Mouse (Mus musculus) hindbrain, embryonic 15.5 days (tissue): ENCODE data around the gene Gm47969. TPM values are rescaled to one million over a fixed set of nuclear protein-coding genes. Genes with fewer than 3 reads are reported as not detected.
"Not testable (repeated sequence)": the region's sequence is repeated elsewhere in the genome, so short reads cannot be mapped to it uniquely, and the experiment has no call there.

ENCODE experiments used
- ATAC-seq: fragments of 200-750 bp; cut with Nextera tagmentation; 2 replicates; pipeline ENCODE4 v1.8.0; 2017; ENCODE audit warnings: low read depth, moderate number of reproducible peaks, moderate TSS enrichment; ENCODE audit not compliant: low FRiP score
- H3K27ac ChIP-seq: fragments of 300-500 bp; sonication (generic); replicated peaks from 2 replicates; pipeline ENCODE4 v1.5.1; 2015; ENCODE audit warnings: mild to moderate bottlenecking, inconsistent platforms
- H3K27me3 ChIP-seq: fragments of 300-500 bp; sonication (generic); 2 replicates; pipeline ENCODE4 v1.6.1; 2015; ENCODE audit warnings: control low read depth, inconsistent platforms
- H3K36me3 ChIP-seq: fragments of 300-500 bp; sonication (generic); 2 replicates; pipeline ENCODE4 v1.6.1; 2015; ENCODE audit warnings: control low read depth, inconsistent platforms
- H3K4me1 ChIP-seq: fragments of 300-500 bp; sonication (generic); replicated peaks from 2 replicates; pipeline ENCODE4 v1.6.1; 2015; ENCODE audit warnings: control low read depth, inconsistent platforms
- H3K4me2 ChIP-seq: fragments of 300-500 bp; sonication (generic); 2 replicates; pipeline ENCODE4 v1.6.1; 2015; ENCODE audit warnings: moderate library complexity, mild to moderate bottlenecking, inconsistent platforms
- H3K4me3 ChIP-seq: fragments of 300-500 bp; sonication (generic); 2 replicates; pipeline ENCODE4 v1.5.1; 2015; ENCODE audit warnings: mild to moderate bottlenecking, inconsistent platforms
- H3K9ac ChIP-seq: fragments of 300-500 bp; sonication (generic); 2 replicates; pipeline ENCODE4 v1.6.1; 2015; ENCODE audit warnings: inconsistent platforms
- H3K9me3 ChIP-seq: fragments of 300-500 bp; sonication (generic); 2 replicates; pipeline ENCODE4 v1.6.1; 2016; ENCODE audit warnings: control low read depth, inconsistent platforms
- WGBS: fragments of 180-500 bp; shearing (Covaris S2); methylation state at CpG from one replicate; pipeline ENCODE4 v1.1.7; 2015; 5-methylcytosine and 5-hydroxymethylcytosine counted together
- polyA plus RNA-seq: library from polyadenylated mRNA; unstranded; fragments of >200 nt; fragmentation: Nextera tagmentation; extraction: Ambion mirVana; gene quantifications from 2 replicates; pipeline ENCODE4 v1.2.1, GENCODE M21; 2015

Gm47969 gene
- not detected in 2 replicates for polyA plus RNA-seq

DNA sequence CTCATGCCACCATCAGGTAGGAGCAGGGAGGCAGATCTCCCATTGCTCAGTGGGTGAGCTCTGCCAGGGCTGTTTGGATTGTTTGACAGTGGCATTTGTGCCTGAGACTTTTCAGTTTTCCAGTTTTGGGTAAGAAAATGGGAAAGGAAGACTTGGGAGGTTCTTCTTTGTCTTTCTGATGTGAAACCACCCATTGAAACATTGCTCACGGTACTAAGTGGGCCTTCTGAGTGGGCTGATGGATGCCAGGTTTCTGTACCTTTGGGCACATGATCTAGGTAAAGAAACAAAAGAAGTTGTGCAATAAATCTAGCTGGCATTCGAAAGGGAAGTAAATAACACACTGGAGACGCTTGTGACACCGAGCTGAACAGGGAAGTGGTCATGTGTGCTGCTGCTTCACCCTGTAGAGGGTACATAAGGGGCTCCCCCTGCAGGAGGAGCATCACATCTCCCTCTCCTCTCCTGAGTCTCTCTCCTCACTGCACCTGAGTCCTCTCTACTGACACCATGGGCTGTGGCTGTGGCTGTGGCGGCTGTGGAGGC, at the start of gene Gm47969:
Gene Gm47969, plus strand, starts transcription at position 51 of the 546 bp plus-strand sequence.
- 83% methylated on average over 5 of the region's 5 CpGs for WGBS
- no peak within 1 kb of the TSS for H3K4me3 ChIP-seq
- H3K9ac ChIP-seq = no peak within 1 kb of the TSS
- H3K36me3 ChIP-seq = no peaks in the 10 kb centered on the region
- H3K9me3 ChIP-seq = no peaks in the 10 kb centered on the region
- H3K4me2 ChIP-seq = no peak within 1 kb of the TSS
- no peaks in the 10 kb centered on the region for H3K27me3 ChIP-seq
- no peaks in the 10 kb centered on the region for H3K4me1 ChIP-seq
- no peak within 1 kb of the TSS for H3K27ac ChIP-seq
- ATAC-seq = no peak

DNA sequence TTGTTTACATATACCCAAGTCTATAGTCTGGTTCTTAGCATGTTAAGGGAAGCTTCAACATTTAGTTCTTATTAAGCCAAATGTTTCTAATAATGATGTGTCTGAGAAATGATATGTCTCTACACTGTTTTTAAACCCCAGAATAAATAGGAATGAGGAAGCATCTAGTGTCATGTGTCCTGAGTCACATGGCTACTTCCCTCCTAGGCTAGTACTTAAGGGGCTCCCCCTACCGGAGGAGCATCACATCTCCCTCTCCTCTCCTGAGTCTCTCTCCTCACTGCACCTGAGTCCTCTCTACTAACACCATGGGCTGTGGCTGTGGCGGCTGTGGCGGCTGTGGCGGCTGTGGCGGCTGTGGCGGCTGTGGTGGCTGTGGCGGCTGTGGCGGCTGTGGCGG, 44.4 kb upstream of the Gm47969 start, which contains the start of gene Gm47959:
Gene Gm47959, plus strand, starts transcription at position 243 of the 400 bp plus-strand sequence.
- not testable (repeated sequence) for H3K36me3 ChIP-seq, H3K27me3 ChIP-seq, H3K4me3 ChIP-seq, H3K9me3 ChIP-seq, ATAC-seq, H3K27ac ChIP-seq, H3K4me1 ChIP-seq, H3K4me2 ChIP-seq, H3K9ac ChIP-seq
- WGBS = 96% methylated on average over 9 of the region's 9 CpGs

DNA sequence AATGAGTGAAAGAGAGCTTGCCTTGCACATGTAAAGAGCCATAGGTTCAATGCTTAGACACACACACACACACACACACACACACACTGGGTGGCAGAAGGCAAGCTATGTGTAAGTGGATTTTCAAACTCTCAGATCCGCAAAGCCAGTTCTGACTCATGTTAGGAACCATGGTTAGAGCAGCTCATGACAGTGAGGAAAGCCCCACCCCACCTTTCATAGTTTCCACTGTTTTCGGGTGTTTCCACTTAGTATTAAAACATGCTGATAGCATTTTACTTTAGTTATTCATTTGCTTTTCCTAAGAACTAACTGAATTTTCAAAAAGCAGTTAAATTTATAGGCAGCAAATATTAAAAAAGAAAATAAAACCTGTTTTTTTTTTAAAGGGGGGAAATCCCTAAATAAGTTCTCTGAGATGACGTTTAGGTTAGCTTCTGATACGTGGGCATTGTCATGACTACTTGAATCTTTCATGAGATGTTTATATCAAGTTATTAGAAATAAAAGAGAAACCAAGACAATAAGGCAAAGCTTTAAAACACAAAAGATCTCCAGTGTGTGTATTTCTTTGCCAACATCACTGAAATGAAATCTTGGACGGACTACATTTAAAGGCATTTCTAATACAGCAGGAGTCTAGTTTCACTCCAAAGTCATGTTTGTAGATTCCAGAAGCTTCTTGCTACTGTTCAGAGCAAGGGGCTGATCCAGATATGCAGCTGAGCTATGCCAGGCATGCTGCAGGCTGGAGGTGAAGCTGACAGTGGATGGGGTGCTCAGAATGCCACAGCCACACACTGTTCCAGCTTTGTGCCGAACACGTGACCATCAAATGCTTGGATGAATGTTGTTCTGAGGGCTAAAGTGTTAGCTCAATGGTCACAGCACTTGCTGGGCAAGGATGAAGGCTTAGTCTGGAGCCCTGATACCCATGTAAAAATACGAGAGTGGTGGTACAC, 38.2 kb upstream of the Gm47969 start:
- Histone ChIP-seq H3K9me3 (no peaks in the 10 kb centered on the region), H3K4me3 (no peak overlapping the region), H3K9ac (no peak overlapping the region), H3K27me3 (no peaks in the 10 kb centered on the region), H3K36me3 (no peaks in the 10 kb centered on the region), H3K4me2 (no peak overlapping the region), H3K27ac (no peak overlapping the region), H3K4me1 (no peaks in the 10 kb centered on the region)
- ATAC-seq = no peak
- 88% methylated on average over 8 of the region's 8 CpGs for WGBS

DNA sequence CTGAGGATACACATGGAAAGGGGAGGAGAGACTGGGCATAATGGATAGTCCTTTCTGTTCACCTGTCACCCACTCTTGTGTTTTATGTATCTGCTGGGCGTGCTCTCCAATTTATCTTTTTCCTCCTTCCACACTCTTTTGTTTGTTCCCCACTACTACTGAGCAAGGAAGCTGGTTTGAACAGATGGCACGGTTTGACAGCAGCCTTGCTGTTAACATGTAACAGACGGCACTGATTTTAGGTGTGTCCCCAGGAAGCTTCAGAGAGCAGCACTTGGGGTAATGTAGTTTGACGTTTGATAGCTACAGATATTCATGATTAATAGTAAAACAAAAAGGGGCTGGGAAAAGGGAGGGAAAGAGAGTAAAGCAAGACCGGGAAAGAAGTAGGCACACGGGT, 37.3 kb upstream of the Gm47969 start:
- Histone ChIP-seq H3K4me3 (no peak overlapping the region), H3K9ac (no peak overlapping the region), H3K4me1 (no peaks in the 10 kb centered on the region), H3K27ac (no peak overlapping the region), H3K36me3 (no peaks in the 10 kb centered on the region), H3K9me3 (no peaks in the 10 kb centered on the region), H3K27me3 (no peaks in the 10 kb centered on the region), H3K4me2 (no peak overlapping the region)
- 68% methylated on average over 6 of the region's 6 CpGs for WGBS
- no peak for ATAC-seq

DNA sequence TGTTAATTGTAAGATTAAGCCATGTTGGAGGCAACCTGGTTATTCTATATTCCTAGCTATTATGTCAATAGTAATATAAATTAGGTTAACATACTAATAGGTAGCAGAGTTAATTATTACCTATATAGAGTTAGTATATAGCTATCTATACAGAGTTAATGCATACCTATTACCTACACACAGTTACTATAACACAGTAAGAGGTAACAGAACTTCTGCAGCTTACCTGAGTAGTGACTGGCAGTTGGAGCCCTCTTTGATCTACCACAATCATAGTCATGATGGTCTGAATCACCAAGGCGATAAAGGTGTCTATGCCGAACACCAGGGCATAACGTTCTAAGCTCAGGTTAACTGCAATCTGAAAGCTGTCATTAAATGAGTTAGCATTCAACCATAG, 30.3 kb upstream of the Gm47969 start:
- Histone ChIP-seq H3K36me3 (no peaks in the 10 kb centered on the region), H3K9me3 (no peaks in the 10 kb centered on the region), H3K4me2 (no peak overlapping the region), H3K4me1 (no peaks in the 10 kb centered on the region), H3K27ac (no peak overlapping the region), H3K27me3 (no peaks in the 10 kb centered on the region), H3K9ac (no peak overlapping the region), H3K4me3 (no peak overlapping the region)
- no peak for ATAC-seq
- WGBS = 96% methylated on average over 3 of the region's 3 CpGs

DNA sequence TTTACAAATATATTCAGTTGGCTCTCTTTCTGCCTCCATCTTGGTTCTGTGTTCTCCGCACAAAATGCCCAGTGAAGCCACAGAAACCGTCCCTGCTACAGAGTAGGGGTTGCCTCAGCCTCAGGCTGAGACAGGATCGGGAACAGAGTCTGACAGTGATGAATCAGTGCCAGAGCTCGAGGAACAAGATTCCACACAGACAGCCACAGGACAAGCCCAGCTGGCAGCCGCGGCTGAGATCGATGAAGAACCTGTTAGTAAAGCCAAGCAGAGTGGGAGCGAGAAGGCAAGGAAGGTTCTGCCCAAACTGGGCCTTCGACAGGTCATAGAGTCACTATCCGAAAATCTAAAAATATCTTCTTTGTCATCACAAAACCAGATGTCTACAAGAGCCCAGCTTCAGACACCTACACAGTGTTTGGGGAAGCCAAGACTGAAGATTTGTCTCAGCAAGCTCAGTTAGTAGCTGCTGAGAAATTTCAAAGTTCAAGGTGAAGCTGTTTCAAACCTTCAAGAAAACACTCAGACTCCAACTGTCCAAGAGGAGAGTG, 29.3 kb upstream of the Gm47969 start:
- no peaks in the 10 kb centered on the region for H3K36me3 ChIP-seq
- H3K4me3 ChIP-seq = no peak overlapping the region
- H3K27me3 ChIP-seq = no peaks in the 10 kb centered on the region
- 82% methylated on average over 10 of the region's 10 CpGs for WGBS
- no peak overlapping the region for H3K27ac ChIP-seq
- no peaks in the 10 kb centered on the region for H3K4me1 ChIP-seq
- no peak overlapping the region for H3K9ac ChIP-seq
- ATAC-seq = no peak
- H3K9me3 ChIP-seq = no peaks in the 10 kb centered on the region
- no peak overlapping the region for H3K4me2 ChIP-seq

DNA sequence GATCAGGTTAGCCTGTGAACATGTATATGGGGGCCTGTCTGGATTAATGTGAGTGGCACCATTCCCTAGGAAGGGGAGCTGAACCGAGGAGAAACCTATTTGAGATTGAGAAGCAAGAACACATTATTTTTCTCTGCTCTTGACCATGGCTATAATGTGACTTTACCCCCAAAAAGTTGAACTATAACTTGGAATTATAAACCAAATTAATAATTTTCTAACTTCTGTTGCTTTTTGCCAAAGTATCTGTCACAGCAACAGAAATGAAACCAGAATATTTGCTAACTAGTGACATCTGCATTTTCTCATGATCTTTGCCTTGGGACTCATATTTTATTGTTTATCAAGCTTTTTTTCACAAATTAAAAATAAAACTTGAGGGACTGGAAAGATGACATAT, 28.2 kb upstream of the Gm47969 start:
- Histone ChIP-seq H3K9ac (no peak overlapping the region), H3K4me1 (no peaks in the 10 kb centered on the region), H3K9me3 (no peaks in the 10 kb centered on the region), H3K4me3 (no peak overlapping the region), H3K36me3 (no peaks in the 10 kb centered on the region), H3K4me2 (no peak overlapping the region), H3K27me3 (no peaks in the 10 kb centered on the region), H3K27ac (no peak overlapping the region)
- ATAC-seq = no peak
- 71% methylated on average over 1 of the region's 1 CpGs for WGBS

DNA sequence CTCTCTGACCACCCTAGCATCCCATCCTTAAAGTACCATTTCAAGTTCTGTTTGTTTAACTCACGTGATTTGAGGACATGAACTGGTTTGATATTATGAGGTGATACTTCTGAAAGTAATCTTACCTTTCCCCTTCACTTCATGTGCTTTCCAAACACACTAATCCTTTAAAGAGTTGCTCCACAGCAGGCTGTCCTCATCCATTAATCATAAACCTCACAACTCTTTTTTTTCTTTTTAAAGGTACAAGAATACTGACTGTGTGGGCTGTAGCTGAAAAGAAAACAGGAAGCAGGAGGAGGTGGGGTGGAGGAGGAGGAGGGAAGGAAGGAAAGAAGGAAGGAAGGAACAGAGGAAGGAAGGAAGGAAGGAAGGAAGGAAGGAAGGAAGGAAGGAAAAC, 12.8 kb upstream of the Gm47969 start:
- Histone ChIP-seq H3K27ac (no peak overlapping the region), H3K4me1 (no peaks in the 10 kb centered on the region), H3K9ac (no peak overlapping the region), H3K27me3 (no peaks in the 10 kb centered on the region), H3K4me3 (no peak overlapping the region), H3K36me3 (no peaks in the 10 kb centered on the region), H3K4me2 (no peak overlapping the region), H3K9me3 (no peaks in the 10 kb centered on the region)
- ATAC-seq = no peak
- 62% methylated on average over 1 of the region's 1 CpGs for WGBS

DNA sequence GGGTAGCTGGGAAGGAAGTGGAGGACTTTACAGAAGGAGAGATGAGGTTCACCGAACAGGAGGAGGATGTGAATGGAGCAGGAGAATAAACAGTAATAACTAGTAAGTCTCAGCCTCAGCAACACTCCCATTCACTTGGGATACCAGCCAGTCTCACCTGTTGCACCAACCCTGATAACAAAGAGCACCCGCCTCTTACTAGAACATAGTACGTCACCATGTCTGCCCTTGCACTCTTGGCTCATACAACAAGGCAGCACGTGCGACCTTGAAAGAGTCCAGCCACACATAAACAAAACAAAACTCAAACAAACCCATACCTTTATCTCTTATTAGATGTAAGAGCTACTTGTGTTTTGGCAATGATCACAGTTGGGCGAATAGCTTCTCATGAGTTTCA, 12.2 kb upstream of the Gm47969 start:
- WGBS = 92% methylated on average over 6 of the region's 6 CpGs

DNA sequence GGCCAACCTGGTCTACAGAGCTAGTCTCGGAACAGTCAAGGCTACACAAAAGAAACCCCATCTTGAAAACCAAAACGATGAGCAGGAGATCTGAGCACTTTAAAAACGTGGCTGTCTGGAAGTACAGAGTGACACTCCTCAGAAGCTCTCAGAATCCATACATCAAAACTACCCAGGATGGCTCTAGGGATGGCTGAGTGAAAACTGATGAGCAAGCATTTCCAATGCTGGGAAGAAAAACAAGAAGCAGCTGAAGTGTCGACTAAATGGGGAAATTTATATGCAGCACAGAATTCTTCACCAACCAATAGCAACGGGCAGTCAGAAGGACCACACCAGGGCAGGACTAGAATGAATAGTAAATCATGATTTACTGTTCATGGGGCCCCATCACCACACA, 10.2 kb upstream of the Gm47969 start:
- Histone ChIP-seq H3K36me3 (no peaks in the 10 kb centered on the region), H3K27ac (no peak overlapping the region), H3K9me3 (no peaks in the 10 kb centered on the region), H3K4me3 (no peak overlapping the region), H3K4me1 (peaks cover 6% of the 10 kb centered on the region; the same call in 1 of the 2 replicates), H3K9ac (no peak overlapping the region), H3K4me2 (no peak overlapping the region), H3K27me3 (no peaks in the 10 kb centered on the region)
- ATAC-seq = no peak
- 63% methylated on average over 5 of the region's 5 CpGs for WGBS

More for the DNA sequence above, 12.2 kb upstream of the Gm47969 start:
- Histone ChIP-seq H3K9ac (no peak overlapping the region), H3K4me1 (peaks cover 1% of the 10 kb centered on the region; the same call in 1 of the 2 replicates), H3K4me3 (no peak overlapping the region), H3K4me2 (no peak overlapping the region), H3K36me3 (no peaks in the 10 kb centered on the region), H3K27ac (no peak overlapping the region), H3K27me3 (no peaks in the 10 kb centered on the region), H3K9me3 (no peaks in the 10 kb centered on the region)
- ATAC-seq = no peak

DNA sequence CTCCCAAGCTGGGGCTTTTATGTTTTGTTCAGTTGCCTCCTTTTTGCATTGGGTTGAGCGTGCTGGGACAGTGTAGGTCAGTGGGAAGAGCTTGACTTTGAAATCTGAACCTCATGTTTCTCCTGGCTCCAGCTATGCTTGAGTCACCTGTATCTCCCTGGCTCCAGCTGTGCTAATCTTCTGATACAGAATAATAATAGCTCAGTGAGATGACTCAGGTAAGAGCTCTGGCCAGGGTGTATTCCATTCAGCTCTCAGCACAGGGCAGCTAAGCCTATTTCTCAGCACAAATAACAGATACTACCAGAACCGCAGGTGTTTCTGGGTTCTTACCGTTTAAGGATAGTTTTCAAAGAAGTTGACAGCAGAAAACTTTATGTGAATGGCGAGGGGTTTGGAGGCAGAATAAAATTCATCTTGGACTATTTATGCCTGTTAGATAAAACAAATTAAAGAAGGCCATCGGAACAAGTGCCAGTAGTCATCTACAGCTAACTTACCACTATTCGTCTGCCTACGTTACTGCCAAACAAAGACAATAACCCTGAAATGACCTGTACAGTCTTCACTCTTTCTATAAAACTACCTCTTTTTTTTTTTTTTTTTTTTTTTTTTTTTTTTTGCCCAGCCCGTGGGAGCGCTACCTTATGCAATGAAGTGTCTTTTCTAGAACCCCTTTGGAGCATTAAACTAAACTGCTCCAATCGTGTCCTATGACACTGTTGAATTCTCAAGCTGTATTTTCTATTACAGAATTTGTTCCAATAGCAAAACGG, 7.7 kb upstream of the Gm47969 start:
- peaks cover 6% of the 10 kb centered on the region; the same call in 1 of the 2 replicates for H3K4me1 ChIP-seq
- H3K36me3 ChIP-seq = no peaks in the 10 kb centered on the region
- H3K4me3 ChIP-seq = no peak overlapping the region
- H3K9me3 ChIP-seq = no peaks in the 10 kb centered on the region
- peak overlapping the region; percentile 55; the same call in 1 of the 2 replicates for H3K9ac ChIP-seq
- no peaks in the 10 kb centered on the region for H3K27me3 ChIP-seq
- H3K4me2 ChIP-seq = peak overlapping the region; percentile 86
- H3K27ac ChIP-seq = no peak overlapping the region
- WGBS = 76% methylated on average over 11 of the region's 11 CpGs
- no peak for ATAC-seq
